Mouse (Mus musculus) WW6 (cell line): Measurements from ENCODE around the gene Cfap43.
"Not testable (repeated sequence)": the region's sequence is repeated elsewhere in the genome, so short reads cannot be mapped to it uniquely, and the experiment has no call there.

Experiments used
- DNase-seq: peaks from one replicate; pipeline ENCODE4 v3.0.0-alpha.2; 2013; ENCODE audit warnings: low read depth, low spot score

Cfap43 gene

GRCm38 (mm10) chr19:47853951-47854795, 64.9 kb downstream of the Cfap43 start:
- DNase-seq = peak; percentile 20

GRCm38 (mm10) chr19:47853053-47853452, 66.0 kb downstream of the Cfap43 start:
- DNase-seq = no peak

- not testable (repeated sequence) for DNase-seq
Observed at GRCm38 (mm10) chr19:47852131-47852530, 67.0 kb downstream of the Cfap43 start.

GRCm38 (mm10) chr19:47849735-47850134, 69.4 kb downstream of the Cfap43 start:
- no peak for DNase-seq

GRCm38 (mm10) chr19:47841234-47841633, 77.9 kb downstream of the Cfap43 start:
- not testable (repeated sequence) for DNase-seq

GRCm38 (mm10) chr19:47837527-47837901, 81.6 kb downstream of the Cfap43 start:
- DNase-seq = no peak

GRCm38 (mm10) chr19:47836701-47837526, 82.2 kb downstream of the Cfap43 start:
- no peak for DNase-seq

GRCm38 (mm10) chr19:47835776-47836175, 83.3 kb downstream of the Cfap43 start:
- no peak for DNase-seq

GRCm38 (mm10) chr19:47834614-47835013, 84.5 kb downstream of the Cfap43 start:
- no peak for DNase-seq

- DNase-seq = no peak
Observed at GRCm38 (mm10) chr19:47832316-47832715, 86.8 kb downstream of the Cfap43 start.

GRCm38 (mm10) chr19:47831111-47831510, 88.0 kb downstream of the Cfap43 start:
- no peak for DNase-seq

- DNase-seq = no peak
Observed at GRCm38 (mm10) chr19:47829913-47830450, 89.1 kb downstream of the Cfap43 start.

GRCm38 (mm10) chr19:47824026-47824425, 95.1 kb downstream of the Cfap43 start:
- DNase-seq = no peak

- no peak for DNase-seq
Observed at GRCm38 (mm10) chr19:47822143-47822796, 96.8 kb downstream of the Cfap43 start.

GRCm38 (mm10) chr19:47821494-47821872, 97.6 kb downstream of the Cfap43 start:
- no peak for DNase-seq

- DNase-seq = no peak
Observed at GRCm38 (mm10) chr19:47820832-47821493, 98.1 kb downstream of the Cfap43 start.

- no peak for DNase-seq
Observed at GRCm38 (mm10) chr19:47817692-47818091, 101.4 kb downstream of the Cfap43 start.

- no peak for DNase-seq
Observed at GRCm38 (mm10) chr19:47814721-47815120, 104.4 kb downstream of the Cfap43 start.

GRCm38 (mm10) chr19:47812091-47812490, 107.0 kb downstream of the Cfap43 start:
- DNase-seq = no peak

GRCm38 (mm10) chr19:47798583-47798982, 120.5 kb downstream of the Cfap43 start:
- DNase-seq = no peak

- no peak for DNase-seq
Observed at GRCm38 (mm10) chr19:47796699-47797098, 122.4 kb downstream of the Cfap43 start.
